Mouse (Mus musculus): ENCODE results near the gene Smchd1.

- TF ChIP-seq CTCF (IDR thresholded peaks at IDR 0.05; ENCODE audit: extremely low read depth, insufficient read depth, low read length) (peak; percentile 27; the same call in 1 of the 2 replicates), POLR2A (IDR thresholded peaks at IDR 0.05; ENCODE audit: extremely low read depth, insufficient read depth, low read length) (no peak)
Observed at GRCm38 (mm10) chr17:71311340-71312171, 163.6 kb downstream of the Smchd1 start, which contains the start of gene Emilin2.
